Mouse (Mus musculus): ENCODE measurements around the gene Rbm15. TPM values are rescaled to one million over a fixed set of nuclear protein-coding genes. Genes with fewer than 3 reads are reported as not detected.
A peak's percentile ranks its signal among the peaks of the same experiment; 100 is the strongest.
"Not testable (repeated sequence)": the region's sequence is repeated elsewhere in the genome, so short reads cannot be mapped to it uniquely, and the experiment has no call there.

Rbm15 gene
- total RNA-seq, 2 experiments from 2014 or later: 41.1 to 47.0 TPM

DNA sequence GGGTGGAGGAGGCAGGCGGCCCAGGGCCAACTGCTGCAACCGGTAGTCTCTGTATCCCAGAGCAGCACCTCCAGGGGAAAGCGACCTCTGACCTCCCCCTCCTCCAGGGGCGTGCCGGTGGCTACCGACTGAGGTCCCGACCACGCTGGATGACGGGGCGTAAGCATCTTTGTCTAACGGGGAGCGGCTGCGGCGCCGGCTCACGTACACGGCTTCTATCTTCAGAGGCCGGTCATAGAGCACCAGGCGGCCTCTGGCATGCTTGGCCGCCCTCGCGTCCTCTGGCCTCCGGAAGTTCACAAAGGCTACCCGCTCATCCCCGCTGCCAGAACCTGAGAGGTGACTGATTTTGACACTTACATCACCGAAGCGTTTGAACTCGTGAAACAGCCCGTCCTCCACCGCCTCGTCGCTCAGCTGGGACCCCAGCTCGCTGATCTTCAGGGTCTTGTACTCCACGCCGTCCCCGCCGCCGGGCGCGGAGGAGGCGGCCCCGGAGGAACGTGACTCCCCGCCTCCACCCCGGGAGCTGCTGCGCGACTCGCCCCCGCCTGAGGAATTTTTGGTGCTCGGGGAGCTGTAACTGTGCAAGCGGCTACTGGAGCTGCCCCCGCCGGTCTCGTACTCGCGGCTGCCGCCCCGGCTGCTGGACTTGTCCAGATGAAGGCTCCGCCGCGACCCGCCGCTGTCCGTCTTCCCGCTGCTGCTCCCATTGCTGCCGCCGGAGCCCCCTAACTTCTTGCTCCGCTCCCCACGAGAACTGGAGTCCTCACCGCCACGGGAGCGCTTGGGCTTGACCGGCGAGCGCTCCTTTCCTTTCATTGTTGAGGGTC, 1.1 kb downstream of the Rbm15 start:
- no peak for DNase-seq (ENCODE audit: low spot score in 2 of 2)

DNA sequence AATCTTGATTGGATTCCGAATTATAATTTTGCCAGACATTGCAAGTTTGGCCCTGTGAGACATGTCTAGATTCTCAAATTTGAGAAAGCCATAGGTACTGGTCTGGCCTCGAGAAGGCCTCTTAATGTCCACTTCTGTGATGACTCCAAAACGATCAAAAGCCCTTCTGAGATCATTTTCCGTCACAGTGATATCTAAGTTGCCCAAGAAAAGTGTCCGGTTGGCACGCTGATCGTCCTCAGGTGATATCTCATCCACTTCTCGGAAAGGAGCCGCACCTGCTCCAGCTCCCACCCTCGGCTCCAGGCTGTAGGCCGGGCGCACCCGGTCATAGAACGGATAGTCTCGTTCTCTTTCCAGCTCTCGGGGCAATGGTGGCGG, 1.7 kb downstream of the Rbm15 start:
- DNase-seq (ENCODE audit: low spot score in 2 of 2): no peak

DNA sequence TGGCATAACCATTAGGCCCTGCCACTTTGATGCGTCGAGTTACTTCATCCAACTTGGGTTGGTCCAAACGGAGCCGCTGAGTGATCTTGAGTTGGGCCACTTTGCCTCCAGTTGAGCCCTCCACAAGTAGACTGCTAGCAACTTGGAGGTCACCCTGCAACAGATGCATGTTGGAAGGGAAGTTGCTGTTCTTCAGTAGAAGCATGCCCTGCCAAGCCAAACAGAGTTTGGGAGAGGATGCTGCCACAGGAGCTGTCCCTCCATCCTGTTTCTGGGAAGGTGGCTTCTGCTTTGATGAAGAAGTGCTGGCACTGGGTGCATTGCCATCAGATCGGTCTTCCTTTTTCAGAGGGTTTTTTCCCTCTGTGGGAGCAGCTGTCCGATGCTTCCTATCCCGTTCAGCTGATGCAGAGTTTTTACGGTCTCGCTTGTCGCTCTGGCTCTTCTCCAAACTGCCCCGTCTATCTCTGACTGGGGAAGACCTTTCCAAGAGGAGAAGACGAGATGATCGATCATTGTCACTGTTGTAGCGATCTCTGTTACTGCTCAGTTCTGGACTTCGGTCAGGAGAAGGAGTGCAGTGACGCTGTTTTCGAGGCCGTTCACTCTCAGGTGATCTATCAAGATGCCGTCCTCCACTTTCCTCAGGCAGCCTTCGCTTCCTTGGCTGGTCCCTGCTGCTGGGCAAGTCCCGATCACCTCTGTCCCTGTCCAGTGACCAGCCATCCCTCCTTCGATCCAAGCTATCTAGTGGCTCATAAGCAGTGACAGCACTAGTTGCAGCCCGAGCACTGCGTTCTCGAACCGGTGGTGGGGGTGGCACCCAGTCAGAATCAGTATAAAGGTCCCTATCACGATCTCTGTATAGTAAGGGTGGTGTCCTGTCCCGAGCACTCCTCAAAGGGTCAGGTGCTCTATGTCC, 2.7 kb downstream of the Rbm15 start:
- DNase-seq (ENCODE audit: low spot score in 2 of 2): no peak

DNA sequence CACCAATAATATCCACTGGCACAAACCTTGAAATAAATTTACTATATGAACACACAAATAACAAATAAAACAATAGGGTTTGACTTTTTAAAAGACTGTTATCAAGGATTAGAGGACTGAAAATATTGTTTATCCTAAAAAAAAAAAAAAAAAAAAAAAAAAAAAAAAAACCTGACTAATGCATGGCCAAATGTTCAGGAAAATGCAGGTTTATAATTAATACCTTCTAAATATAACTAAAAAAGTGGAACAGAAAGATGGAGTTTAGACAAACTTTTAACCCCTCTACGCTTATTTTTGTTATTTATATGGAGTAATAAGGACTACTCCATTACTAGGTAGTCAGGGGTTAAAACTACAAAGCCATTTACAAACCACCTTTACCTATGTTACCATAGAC, 7.0 kb downstream of the Rbm15 start:
- DNase-seq (ENCODE audit: low spot score in 2 of 2): no peak

DNA sequence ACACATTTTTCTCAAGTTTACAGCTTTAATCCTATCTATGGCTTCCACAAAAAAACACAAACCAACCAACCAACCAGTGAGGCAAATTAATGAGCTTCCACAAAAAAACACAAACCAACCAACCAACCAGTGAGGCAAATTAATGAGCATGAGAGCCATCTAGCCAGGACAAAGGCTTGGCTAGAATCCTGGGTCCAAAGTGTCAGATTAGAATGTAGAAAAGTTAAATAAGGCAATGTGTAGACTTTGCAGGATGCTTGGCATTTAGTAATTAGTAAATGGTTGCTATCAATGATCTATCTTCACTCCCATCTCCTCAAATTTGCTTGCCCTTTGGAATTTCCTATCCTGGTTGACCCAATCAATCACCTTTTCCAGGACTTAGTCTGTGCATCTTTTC, 11.7 kb downstream of the Rbm15 start:
- DNase-seq (ENCODE audit: low spot score in 2 of 2): no peak

DNA sequence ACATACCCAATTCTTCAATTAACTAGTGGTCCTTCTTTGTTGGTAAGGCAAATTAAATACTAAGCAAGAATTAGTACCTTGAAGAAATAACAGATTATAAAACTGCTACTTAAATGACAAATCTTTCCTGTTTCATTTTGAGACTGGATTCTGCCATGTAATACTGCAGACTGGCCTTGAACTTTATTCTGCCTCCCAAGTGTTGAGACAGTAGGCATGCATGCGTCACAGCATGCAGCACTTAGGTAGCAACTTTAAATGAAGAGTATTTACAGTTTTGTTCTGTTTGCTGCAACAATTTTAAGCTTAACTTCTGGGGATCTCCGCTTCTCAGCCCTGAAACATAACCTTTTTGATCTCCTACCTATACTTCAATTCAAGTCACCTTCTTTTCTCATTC, 12.3 kb downstream of the Rbm15 start:
- DNase-seq (ENCODE audit: low spot score in 2 of 2): no peak

DNA sequence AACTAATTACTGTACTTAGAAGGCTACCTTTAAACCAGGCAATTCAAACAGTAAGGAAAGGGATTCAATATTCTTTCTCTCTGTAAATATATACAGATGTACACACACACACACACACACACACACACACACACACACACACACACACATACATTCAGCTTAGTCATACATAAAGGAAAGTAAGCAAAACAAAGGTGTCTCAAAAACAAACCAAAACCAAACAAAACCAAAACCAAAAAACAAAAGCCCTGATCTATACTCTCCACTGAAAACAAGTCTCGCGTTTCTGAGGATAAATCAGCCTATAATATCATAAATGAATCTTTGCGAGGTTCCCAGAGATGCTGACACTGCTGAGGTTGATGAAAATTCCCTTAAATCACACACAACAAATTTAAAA, 16.1 kb downstream of the Rbm15 start:
- no peak for DNase-seq (ENCODE audit: low spot score in 2 of 2)

DNA sequence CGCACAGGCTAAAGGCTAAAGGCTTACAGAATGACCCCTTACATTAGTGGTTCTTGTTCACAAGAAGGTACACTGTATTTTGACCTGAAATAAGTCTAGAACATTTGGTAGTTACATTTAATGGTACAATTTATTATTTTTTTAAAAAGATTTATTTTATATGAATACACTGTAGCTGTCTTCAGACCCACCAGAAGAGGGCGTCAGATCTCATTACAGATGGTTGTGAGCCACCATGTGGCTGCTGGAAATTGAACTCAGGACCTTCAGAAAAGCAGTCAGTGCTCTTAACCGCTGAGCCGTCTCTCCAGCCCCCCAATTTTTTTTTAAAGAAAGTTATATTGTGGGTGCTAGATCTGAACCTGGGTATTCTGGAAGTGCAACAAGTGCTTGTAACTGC, 36.6 kb downstream of the Rbm15 start:
- DNase-seq (ENCODE audit: low spot score in 2 of 2): not testable (repeated sequence)

DNA sequence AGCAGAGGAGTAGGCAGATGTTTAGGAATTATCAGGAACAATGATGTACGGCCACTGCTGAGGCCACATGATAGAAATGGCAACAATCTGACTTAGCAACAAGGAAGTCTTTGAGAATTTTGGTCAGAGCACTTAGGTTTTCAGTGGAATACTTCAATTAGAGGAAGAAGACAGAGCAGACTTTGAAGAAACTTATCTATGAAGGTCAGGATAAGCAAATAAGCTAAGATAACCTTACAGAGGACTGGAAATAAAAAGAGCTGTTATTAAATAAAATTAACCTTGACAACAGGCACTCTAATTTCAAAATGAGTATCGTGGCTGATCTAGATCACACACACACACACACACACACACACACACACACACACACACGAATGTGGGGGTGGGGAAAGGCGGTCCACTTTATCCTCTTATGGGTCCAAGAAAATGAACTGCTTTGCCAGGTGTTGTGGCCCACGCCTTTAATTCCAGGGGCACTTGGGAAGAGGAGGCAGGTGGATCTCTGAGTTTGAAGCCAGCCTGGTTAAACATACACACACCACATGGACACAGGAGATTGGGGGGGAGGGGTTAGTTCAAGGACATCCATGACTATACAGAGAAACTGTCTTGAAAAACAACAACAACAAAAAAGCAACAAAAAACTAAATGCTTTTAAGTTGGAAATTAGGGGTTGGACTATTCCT, 37.7 kb downstream of the Rbm15 start:
- DNase-seq (ENCODE audit: low spot score in 2 of 2): no peak

DNA sequence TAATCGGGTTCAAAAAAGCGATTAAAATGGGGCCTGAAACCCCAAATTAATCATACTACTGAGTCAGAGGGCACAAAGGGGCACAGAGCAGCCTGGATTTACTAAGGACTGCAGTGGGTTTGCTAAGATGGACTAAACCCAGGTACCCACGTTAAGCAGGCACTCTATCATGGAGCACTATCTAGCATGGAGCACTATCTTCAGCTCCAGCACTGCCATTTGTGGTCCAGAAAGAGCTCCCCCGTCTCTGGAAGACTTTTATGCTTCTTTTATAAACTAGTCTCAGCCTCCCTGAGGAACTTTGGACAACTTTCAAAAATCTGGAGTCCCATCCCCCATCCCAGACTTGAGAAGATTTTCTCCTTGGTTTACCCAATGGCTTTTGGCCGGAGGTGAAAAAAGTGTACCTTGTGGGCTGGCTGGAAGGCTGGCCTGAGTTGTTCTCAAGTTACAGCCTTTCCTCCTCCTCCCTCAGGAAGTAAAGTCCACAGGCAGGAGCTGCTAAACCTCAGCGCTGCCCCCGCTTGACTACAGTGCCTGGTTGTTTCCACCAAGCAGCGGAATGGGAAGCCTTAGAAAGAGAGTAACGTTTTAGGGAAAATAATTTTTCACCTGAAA, 42.6 kb downstream of the Rbm15 start, which contains the start of gene Slc16a4:
Gene Slc16a4 (plus strand): TSS at position 467 of the 618 bp plus-strand sequence.
- no peak for DNase-seq (ENCODE audit: low spot score in 2 of 2)

DNA sequence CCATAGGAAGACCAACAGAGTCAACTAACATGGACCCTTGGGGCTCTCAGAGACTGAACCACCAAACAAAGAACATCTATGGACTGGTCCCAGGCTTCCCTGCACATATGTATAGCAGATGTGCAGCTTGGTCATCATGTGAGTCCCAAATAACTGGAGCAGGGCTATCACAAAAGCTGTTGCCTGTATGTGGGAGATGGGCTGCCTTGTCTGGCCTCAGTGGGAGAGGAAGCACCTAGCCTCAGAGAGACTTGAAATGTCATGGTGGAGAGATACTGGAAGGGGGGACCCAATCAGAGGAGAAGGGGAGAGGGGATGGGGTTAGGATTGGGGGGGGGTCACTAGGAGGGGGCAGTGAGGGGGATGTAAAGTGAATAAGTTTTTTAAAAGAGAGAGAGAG, 46.1 kb downstream of the Rbm15 start:
- no peak for DNase-seq (ENCODE audit: low spot score in 2 of 2)

DNA sequence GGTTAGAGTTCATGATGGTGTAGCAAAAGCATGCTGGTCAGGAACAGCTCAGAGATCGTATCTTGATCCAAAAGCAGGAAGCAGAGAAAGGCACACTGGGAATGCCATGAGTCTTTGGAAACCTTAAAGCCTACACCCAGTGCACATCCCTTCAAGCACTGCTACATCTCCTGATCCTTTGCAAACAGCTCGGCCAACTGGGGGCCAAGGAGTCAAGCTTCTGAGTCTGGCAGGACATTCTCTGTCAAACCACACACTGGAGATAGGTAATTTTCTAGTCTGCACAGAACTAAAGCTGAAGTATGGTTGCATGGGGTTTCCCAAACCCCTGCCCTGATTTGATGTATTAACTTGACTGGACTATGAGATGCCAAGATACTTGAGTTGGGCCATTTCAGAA, 47.4 kb downstream of the Rbm15 start:
- no peak for DNase-seq (ENCODE audit: low spot score in 2 of 2)

DNA sequence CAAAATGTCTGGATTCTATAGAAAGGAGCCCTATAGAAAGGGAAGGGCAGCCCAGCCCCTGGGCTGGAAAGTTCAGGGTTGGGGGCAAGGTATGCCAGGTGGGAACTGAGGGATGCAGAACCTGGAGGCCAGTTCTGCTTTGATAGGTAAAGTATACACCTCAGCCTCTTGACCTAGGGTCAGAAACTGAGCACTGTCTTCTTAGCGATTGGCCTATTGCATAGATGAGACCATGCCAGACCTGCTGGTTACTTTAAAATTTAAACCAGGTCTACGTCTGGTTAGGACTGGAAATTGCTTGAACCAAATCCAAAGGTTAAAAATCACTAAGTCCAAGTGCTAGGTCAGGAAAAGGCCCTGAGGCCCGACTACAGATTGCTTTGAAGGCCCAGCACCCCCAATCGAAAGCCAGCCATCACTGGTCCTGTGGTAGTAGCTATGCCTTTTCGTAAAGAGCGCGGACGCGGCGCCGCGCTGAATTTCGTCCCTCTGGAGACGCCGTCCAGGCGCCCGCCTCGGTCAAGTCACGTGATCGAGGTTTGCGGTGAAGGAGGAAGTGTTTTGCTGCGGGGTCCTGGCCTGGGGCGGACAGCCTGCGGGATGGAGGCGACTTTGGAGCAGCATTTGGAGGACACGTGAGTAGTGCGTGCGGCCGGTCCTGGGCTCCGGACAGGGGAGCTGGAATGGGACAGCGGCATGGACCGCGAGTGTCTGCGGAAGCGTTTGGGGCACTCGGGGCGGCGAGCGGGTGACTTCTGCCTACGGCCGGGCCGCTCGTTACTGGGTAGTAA, 54.8 kb downstream of the Rbm15 start, which contains the start of gene Lamtor5:
Gene Lamtor5 (plus strand): TSS at position 380 of the 791 bp plus-strand sequence.
- peak; percentile 82 to 83 for DNase-seq (ENCODE audit: low spot score in 2 of 2)

DNA sequence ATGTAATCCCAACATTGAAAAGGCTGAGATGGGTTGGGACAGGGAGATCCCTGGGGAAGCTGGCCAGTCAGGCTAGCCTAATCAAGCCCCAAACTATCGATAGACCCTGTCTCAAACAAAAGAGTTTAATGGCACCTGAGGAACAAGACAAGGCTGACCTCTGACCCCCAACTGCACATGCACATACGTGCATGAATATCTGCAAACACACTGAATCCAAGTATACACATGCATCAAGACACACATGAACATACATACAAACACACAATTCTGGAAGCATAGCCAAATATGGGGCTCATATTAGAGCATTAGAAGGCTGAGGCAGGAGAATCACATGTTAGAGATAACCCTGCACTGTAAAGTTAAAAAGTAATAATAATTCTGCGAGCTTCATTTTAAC, 56.8 kb downstream of the Rbm15 start:
- no peak for DNase-seq (ENCODE audit: low spot score in 2 of 2)

DNA sequence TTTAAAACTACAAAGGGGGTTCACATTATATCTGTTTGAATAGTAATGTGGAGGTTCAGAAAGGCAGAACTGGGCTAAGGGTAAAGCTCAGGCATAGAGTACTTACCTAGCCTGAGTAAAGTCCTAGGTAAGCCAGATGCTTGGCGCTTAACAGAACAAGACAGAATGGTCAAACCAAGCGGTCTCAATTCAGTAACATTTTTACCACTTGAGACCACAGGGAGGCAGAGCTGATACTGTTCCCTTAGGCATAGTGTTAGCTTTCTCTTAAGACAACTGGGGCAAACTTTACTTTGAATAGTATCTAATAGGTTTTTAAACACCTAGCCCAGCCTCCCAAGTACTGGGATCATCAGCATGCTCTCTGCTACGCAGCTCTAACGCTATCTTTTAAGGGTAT, 57.5 kb downstream of the Rbm15 start:
- no peak for DNase-seq (ENCODE audit: low spot score in 2 of 2)

Other genes with a start within 250 kb of the Rbm15 start
- 1 to 10 TPM; 3.1 to 4.0 TPM for gene Kcna2, start 232.5 kb downstream of the Rbm15 start, total RNA-seq (2021)
- not detected for gene Kcna10, start 150.6 kb downstream of the Rbm15 start, total RNA-seq (2021)
- gene Cym, start 111.9 kb downstream of the Rbm15 start, total RNA-seq (2021): 1 to 10 TPM in 1 of 2 experiments, under 1 TPM in 1; 0.31 to 2.1 TPM
- gene A630076J17Rik, start 103.1 kb downstream of the Rbm15 start, total RNA-seq (2021): not detected
- 10 to 100 TPM in 1 of 2 experiments, under 1 TPM in 1; 0.25 to 10.2 TPM for gene Prok1, start 94.0 kb downstream of the Rbm15 start, total RNA-seq (2021)
- 10 to 100 TPM; 67.1 to 72.7 TPM for gene Lamtor5, start 54.8 kb downstream of the Rbm15 start, total RNA-seq (2021)
- gene Slc16a4, start 42.4 kb downstream of the Rbm15 start, total RNA-seq (2021): 1 to 10 TPM in 1 of 2 experiments, under 1 TPM in 1; 0.87 to 2.7 TPM
- 10 to 100 TPM; 14.4 to 14.8 TPM for gene Kcnc4, start 125.9 kb upstream of the Rbm15 start, total RNA-seq (2021)
- 1 to 10 TPM; 3.7 to 3.8 TPM for gene Slc6a17, start 184.3 kb upstream of the Rbm15 start, total RNA-seq (2021)
- gene Ubl4b, start 221.4 kb upstream of the Rbm15 start, total RNA-seq (2021): under 1 TPM in 1 of 2 experiments, not detected in 1; 0.22 TPM